Mouse (Mus musculus) adrenal gland, postnatal 14 days (tissue): ENCODE data around the gene Tmco3. TPM values are rescaled to one million over a fixed set of nuclear protein-coding genes. Genes with fewer than 3 reads are reported as not detected.
"Not testable (repeated sequence)": the region's sequence is repeated elsewhere in the genome, so short reads cannot be mapped to it uniquely, and the experiment has no call there.

Experiments
- DNase-seq: peaks from one replicate; pipeline ENCODE4 v3.0.0; 2021; ENCODE audit warnings: mixed read lengths
- total RNA-seq: library from RNA; stranded (reverse); gene quantifications from 2 replicates; pipeline ENCODE4 v1.2.3, GENCODE M21; 2021

The Tmco3 gene
- total RNA-seq, 1 experiment from 2014 or later = 21.5 TPM

- no peak for DNase-seq
These were observed 18.4 kb downstream of the Tmco3 start for GRCm38 (mm10) chr8:13306309-13306909.

GRCm38 (mm10) chr8:13306916-13307315 is 18.9 kb downstream of the Tmco3 start:
- no peak for DNase-seq

DNA sequence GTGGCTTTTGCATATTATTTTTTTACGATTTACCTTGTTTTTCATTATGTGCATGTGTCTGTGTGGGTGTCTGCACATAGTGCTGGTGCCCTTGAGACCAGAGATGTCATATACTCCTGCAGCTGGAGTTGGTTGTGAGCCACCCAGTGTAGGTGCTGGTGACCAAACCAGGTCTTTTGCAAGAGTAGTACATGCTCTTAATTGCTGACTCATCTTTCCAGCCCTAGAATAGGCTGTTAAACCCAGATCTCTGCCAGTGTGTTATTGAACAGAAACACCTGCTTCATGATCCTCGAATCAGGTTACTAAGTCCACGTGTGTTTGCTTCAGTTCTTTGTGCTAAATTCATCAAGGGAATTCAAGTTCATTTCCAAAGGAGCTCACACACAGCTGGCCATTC is 26.9 kb downstream of the Tmco3 start:
- no peak for DNase-seq

DNA sequence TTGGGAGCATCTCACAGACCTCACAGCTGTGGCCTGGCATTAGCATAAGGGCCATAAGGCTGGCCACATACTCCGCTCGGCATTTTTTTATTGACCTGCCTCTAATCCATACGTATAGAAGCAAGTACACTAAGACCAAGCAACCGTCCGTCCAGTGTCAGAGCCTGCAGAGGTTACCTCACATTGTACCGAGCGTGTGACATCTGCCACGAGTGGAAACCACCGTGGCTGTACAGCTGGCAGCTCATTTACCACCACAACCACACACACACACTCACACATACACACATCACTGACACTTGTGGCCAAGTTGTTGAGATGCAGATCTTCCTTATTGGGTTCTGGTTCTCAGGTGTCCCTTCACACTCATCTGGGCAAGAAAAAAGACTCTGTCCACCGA is 28.7 kb downstream of the Tmco3 start:
- DNase-seq = no peak

- DNase-seq = peak; percentile 72
These were observed 38.6 kb downstream of the Tmco3 start for GRCm38 (mm10) chr8:13326598-13326997.

- DNase-seq = no peak
These were observed 46.7 kb downstream of the Tmco3 start for GRCm38 (mm10) chr8:13334671-13335070.

GRCm38 (mm10) chr8:13337245-13337644 is 49.3 kb downstream of the Tmco3 start:
- DNase-seq = not testable (repeated sequence)

GRCm38 (mm10) chr8:13337678-13338077 is 49.7 kb downstream of the Tmco3 start:
- DNase-seq = no peak

GRCm38 (mm10) chr8:13338255-13338860 is 50.4 kb downstream of the Tmco3 start, which contains the start of gene Tfdp1:
TSS of gene Tfdp1 (plus strand) at chr8:13338751.
- DNase-seq = peak; percentile 89

DNA sequence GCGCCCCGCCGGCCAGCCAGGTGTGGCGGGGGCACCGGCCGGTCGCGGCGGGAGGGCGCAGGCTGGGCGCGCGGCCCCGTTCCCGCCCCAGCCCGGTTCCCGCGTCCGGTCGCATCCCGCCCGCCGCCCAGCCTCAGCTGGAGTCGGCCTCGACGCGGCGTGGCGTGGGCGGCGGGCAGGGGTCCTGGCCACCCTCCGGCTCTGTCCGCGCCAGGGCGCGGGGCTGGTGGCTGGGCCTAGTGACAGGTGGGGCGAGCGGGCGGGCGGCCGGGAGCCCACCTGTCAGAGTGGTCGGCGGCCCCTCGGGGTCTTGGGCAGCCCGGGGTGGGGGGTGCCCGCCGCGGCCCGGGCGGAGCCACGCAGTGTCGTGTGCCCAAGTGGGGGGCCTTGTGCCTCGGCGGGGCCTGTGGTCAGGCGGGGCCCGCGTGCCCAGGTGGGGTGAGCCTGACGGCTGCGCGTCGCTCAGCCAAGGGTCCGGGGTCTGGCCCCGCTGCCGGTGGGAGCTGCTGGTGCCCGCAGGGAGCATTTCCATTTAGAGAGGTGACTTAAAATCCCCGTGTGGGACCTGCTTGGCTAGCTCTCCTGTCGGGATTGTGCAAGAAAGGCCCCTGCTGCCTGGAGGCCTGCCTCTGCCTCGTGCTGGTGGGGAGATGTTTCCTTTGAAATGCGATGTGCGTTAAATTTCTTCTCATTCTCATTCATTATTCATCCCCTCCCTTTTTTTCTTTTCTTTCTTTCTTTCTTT is 51.1 kb downstream of the Tmco3 start:
- DNase-seq = peak; percentile 54

GRCm38 (mm10) chr8:13339646-13339990 is 51.6 kb downstream of the Tmco3 start:
- no peak for DNase-seq

DNA sequence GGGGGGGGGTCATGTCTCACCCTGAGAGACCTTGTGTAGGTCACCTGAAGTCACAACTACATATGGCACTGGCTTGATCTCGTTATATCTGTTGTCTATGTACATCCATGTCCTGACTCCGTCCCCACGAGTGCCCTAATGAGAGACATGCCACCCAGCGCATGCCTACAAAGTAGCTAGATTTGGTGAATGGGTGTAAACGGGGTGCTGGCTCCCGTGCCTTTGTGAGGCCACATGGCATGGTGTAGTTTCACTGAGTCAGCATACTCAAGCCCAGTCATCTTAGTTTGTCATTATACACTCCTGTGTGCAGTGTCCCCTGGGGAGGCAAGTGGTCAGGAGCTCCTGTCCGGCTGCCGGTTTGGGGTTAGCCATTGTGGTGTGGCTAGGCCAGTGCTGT is 52.7 kb downstream of the Tmco3 start:
- no peak for DNase-seq

DNA sequence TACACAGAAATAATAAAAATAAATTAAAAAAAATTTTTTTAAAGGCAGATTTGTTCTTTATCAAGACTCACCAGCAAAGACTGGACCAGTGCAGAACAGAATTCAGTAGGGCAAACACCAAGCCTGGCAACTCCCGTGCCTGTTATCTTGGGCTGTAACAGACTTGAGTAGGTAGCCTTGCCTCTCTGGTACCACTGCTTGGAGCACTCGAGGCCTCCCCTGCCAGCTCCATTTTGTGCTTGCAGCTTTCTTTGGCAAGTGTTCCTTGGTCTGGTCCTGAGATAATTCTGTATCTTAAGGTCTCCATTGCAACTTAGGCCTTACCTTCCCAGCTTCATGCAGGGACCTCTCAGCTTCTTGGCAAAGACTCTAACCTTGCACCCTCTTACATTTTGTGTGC is 54.4 kb downstream of the Tmco3 start:
- DNase-seq = no peak

DNA sequence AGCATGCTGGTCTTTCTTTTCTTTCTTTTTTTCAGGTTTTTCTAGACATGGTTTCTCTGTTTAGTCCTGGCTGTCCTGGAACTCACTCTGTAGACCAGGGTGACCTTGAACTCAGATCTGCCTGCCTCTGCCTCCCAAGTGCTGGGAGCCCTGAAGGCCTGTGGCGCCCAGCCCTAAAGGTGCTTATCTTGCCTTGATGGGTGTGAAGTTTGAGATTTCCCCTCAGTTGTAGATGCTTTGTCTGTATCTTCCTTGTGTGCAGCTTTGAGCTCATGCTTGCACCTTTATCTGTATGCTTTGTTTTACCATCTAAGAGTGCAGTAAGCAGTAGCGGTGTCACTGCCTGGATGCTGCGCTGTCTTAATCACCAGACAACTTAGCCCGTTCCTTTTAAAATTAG is 55.1 kb downstream of the Tmco3 start:
- DNase-seq = no peak

DNA sequence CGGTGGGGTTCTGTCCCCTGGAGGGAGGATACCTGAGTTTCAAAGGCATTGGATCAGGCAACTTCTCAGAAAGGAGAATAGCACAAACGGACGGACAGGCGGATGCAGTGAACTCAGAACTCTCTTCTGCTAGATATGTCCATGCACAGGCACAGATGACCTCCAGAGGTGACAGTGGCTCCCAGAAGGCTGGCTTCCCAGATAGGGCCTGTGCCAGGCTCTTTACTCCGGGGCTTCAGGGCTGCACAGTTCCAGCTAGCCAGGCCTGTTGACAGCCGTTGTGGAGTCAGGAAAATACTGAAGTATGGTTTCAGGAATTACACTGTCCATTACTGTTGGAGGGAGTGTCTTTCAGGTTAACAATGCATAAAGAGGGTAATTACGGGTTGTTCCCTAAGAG is 62.1 kb downstream of the Tmco3 start:
- DNase-seq = no peak

GRCm38 (mm10) chr8:13351593-13351992 is 63.6 kb downstream of the Tmco3 start:
- no peak for DNase-seq

GRCm38 (mm10) chr8:13352601-13353000 is 64.6 kb downstream of the Tmco3 start:
- no peak for DNase-seq

GRCm38 (mm10) chr8:13353155-13353833 is 65.3 kb downstream of the Tmco3 start:
- DNase-seq = no peak

GRCm38 (mm10) chr8:13353883-13354282 is 65.9 kb downstream of the Tmco3 start:
- DNase-seq = no peak

DNA sequence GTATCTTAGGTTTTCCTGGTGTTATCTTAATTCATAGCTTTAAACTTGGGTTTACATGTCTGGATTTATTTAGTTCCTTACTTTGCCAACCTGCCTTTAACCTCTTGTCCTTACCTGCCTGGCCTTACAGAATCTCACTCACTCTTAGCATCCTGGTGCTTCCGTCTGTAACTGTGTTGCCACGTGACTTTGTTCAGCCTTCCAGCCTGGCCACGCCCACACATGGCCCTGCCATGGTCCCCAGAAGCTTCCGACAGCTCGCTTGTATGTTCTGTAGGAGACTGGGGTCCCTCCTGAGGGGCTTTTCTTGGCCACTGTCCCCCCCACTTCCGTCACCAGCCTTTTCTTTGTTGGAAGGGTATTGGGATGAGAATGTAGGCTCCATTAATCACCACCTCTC is 68.2 kb downstream of the Tmco3 start:
- DNase-seq = no peak

- no peak for DNase-seq
These were observed 68.7 kb downstream of the Tmco3 start for GRCm38 (mm10) chr8:13356681-13357080.

GRCm38 (mm10) chr8:13360213-13360612 is 72.2 kb downstream of the Tmco3 start:
- DNase-seq = no peak

GRCm38 (mm10) chr8:13361865-13362264 is 73.9 kb downstream of the Tmco3 start:
- DNase-seq = no peak
